Mouse (Mus musculus) hindbrain, postnatal 0 days (tissue): ENCODE results near the gene Fyttd1. TPM values are rescaled to one million over a fixed set of nuclear protein-coding genes. Genes with fewer than 3 reads are reported as not detected.
A peak's percentile ranks its signal among the peaks of the same experiment; 100 is the strongest.

ENCODE experiments used
- ATAC-seq: fragments of 200-750 bp; cut with Nextera tagmentation; 2 replicates; pipeline ENCODE4 v1.8.0; 2017; ENCODE audit warnings: mild to moderate bottlenecking, moderate TSS enrichment, moderate library complexity
- DNase-seq: peaks from one replicate; pipeline ENCODE4 v3.0.0-alpha.2; 2015; ENCODE audit warnings: low spot score
- H3K27ac ChIP-seq: fragments of 300-500 bp; sonication (generic); 2 replicates; pipeline ENCODE4 v1.5.1; 2014; ENCODE audit warnings: mild to moderate bottlenecking
- H3K27me3 ChIP-seq: fragments of 300-500 bp; sonication (generic); 2 replicates; pipeline ENCODE4 v1.6.1; 2014; ENCODE audit warnings: low read length, mixed read lengths; ENCODE audit not compliant: insufficient read depth
- H3K36me3 ChIP-seq: fragments of 300-500 bp; sonication (generic); 2 replicates; pipeline ENCODE4 v1.6.1; 2014; ENCODE audit warnings: low read length, mixed read lengths; ENCODE audit not compliant: insufficient read depth
- H3K4me1 ChIP-seq: fragments of 300-500 bp; sonication (generic); 2 replicates; pipeline ENCODE4 v1.6.1; 2014; ENCODE audit warnings: antibody characterized with exemption, low read length, mixed read lengths; ENCODE audit not compliant: insufficient read depth
- H3K4me2 ChIP-seq: fragments of 300-500 bp; sonication (generic); 2 replicates; pipeline ENCODE4 v1.6.1; 2014; ENCODE audit warnings: low read depth, mild to moderate bottlenecking, low read length, moderate library complexity, mixed read lengths
- H3K4me3 ChIP-seq: fragments of 300-500 bp; sonication (generic); 2 replicates; pipeline ENCODE4 v1.5.1; 2014; ENCODE audit warnings: low read length
- H3K9ac ChIP-seq: fragments of 300-500 bp; sonication (generic); replicated peaks from 2 replicates; pipeline ENCODE4 v1.6.1; 2014; ENCODE audit warnings: mild to moderate bottlenecking, low read length, moderate library complexity, mixed read lengths
- H3K9me3 ChIP-seq: fragments of 300-500 bp; sonication (generic); 2 replicates; pipeline ENCODE4 v1.6.1; 2016; ENCODE audit warnings: low read length, mixed read lengths
- CTCF ChIP-seq: IDR thresholded peaks from 2 replicates; pipeline ENCODE4 v1.5.1; 2016; ENCODE audit warnings: antibody characterized with exemption, control low read depth, low read depth
- WGBS: fragments of 180-500 bp; shearing (Covaris S2); extraction: QIAGEN DNeasy Blood & Tissue Kit; methylation state at CpG from one replicate; pipeline ENCODE4 v1.1.7; 2014; 5-methylcytosine and 5-hydroxymethylcytosine counted together
- polyA plus RNA-seq: library from polyadenylated mRNA; unstranded; fragments of >200 nt; fragmentation: Nextera tagmentation; extraction: Ambion mirVana; gene quantifications from 2 replicates; pipeline ENCODE4 v1.2.1, GENCODE M21; 2015
- total RNA-seq: library from RNA; depleted of rRNA; stranded (reverse); fragments of >200 nt; gene quantifications from 2 replicates; pipeline ENCODE4 v1.2.3, GENCODE M21; 2014; rRNA removed

Gene Fyttd1
- total RNA-seq (51.0 and 78.1 TPM in 2 replicates), polyA plus RNA-seq (120 and 127 TPM in 2 replicates)

DNA sequence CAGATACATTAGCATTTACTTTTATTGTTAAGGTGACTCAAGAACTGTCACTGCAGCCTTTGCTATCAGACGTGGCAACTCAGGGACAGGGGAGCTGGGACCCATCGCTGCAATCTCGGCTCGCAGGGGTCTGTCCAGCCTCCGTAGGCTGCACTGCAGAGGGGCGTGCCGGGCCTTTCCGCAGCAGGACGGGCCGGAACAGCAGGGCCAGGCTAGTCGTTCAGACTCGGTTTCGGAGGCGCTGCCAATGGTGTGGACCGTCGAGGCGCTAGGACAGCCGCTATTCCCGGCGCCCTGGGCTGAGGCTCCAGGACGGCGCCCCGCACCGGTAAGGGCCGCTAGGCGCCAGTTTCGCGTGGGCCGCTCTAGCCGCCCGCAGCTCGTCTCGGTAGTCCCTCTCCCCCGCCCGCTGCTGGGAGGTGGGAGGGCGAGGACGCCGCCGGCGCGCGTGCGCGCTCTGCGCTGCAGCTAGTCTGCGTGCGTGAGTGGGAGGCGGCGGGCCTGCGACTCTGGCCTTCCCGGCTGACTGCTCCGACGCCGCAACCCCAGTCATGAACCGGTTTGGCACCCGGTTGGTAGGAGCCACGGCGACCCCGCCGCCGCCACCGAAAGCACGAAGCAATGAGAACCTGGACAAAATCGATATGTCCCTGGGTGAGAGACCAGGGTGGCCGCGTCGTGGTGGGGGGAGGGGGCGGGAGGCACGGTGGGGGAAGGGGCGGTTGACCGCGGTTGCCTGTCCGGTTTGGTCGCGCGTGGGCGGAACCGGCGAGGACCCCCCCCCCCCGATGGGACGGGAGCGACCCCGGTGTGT lies at the start of gene Fyttd1, which contains the start of gene Rubcn:
TSS of gene Fyttd1 (plus strand) at position 158 of the 814 bp plus-strand sequence.
TSS of gene Rubcn (minus strand) at position 424 of the 814 bp plus-strand sequence.
- under 1% methylated on average over 70 of the region's 83 CpGs for WGBS
- H3K36me3 ChIP-seq: no peaks in the 10 kb centered on the region
- TF ChIP-seq CTCF: peak; percentile 58
- H3K27ac ChIP-seq: peak within 1 kb of the TSS; percentile 86
- H3K27me3 ChIP-seq: no peaks in the 10 kb centered on the region
- peak; percentile 98 for ATAC-seq
- peak within 1 kb of the TSS; percentile 60 for H3K4me2 ChIP-seq
- peak; percentile 97 for DNase-seq
- H3K9ac ChIP-seq: peak within 1 kb of the TSS; percentile 84
- peak within 1 kb of the TSS; percentile 80 for H3K4me3 ChIP-seq
- H3K9me3 ChIP-seq: no peaks in the 10 kb centered on the region
- peaks cover 11% of the 10 kb centered on the region for H3K4me1 ChIP-seq

DNA sequence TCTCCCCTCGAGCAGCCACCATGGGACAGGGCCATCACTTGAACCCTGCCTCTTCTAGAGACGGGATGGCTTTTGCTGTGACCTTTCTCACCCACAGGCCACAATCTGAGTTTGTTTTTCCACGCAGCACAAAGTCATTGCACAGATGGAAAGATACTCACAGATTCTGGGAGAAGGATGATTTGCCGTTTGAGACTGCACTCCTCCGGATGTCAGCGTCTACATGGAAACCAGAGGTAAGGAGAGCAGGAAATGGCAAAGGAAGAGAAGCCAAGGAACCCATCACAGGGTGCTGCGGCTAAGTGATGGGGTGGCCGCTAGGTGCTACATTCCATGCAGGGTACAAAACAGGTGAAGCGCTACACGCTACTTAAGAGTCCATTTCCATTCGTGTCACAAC lies 48.2 kb upstream of the Fyttd1 start:
- Histone ChIP-seq H3K27me3 (no peaks in the 10 kb centered on the region), H3K9me3 (no peaks in the 10 kb centered on the region), H3K27ac (no peak overlapping the region), H3K9ac (no peak overlapping the region), H3K4me1 (no peaks in the 10 kb centered on the region), H3K4me2 (no peak overlapping the region), H3K36me3 (peaks cover 52% of the 10 kb centered on the region), H3K4me3 (no peak overlapping the region)
- TF ChIP-seq CTCF: no peak
- no peak for DNase-seq
- no peak for ATAC-seq
- 93% methylated on average over 11 of the region's 11 CpGs for WGBS

DNA sequence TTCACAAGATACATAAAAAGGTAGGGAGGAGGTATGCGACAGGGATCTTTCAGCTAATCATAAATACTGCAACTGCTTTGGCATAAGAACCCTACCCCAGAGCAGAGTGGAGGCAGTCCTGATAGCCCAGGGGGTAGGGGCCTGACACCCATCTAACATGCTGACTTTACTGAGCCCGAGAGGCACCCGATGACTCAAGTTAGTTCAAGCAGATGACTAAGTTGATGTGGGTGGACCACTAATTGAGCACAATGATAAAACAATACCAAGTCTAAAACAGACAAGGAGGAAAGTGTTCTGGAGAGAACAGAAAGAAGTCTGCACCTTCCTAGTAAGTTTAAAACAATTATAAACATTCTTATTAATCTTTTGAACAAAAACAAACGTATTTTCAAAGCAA lies 45.8 kb upstream of the Fyttd1 start:
- Histone ChIP-seq H3K4me1 (no peaks in the 10 kb centered on the region), H3K4me3 (no peak overlapping the region), H3K27me3 (no peaks in the 10 kb centered on the region), H3K4me2 (no peak overlapping the region), H3K36me3 (peaks cover 48% of the 10 kb centered on the region), H3K27ac (no peak overlapping the region), H3K9ac (no peak overlapping the region), H3K9me3 (no peaks in the 10 kb centered on the region)
- WGBS: 90% methylated on average over 4 of the region's 4 CpGs
- TF ChIP-seq CTCF: no peak
- DNase-seq: no peak
- no peak for ATAC-seq

DNA sequence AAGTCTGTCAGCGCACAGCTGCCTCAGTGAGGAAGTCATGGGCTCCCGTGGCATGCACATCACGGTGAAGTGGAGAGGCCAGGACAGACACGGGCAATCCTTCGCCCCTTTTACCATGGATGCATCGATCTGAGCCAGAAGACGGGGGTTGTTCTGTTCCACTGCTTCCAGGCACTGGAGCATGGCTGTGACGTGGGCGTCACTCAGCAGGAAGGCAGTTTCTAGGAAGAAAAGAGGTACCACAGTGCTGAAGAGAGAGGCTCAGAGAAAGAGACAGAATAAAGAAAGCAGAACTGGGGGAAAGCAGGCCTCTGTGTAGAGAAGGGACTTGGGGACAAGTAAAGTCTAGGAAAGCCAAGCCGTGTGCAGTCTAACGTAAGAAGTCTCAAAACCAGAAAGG lies 30.2 kb upstream of the Fyttd1 start:
- H3K36me3 ChIP-seq: peaks cover 59% of the 10 kb centered on the region
- no peak for DNase-seq
- H3K4me2 ChIP-seq: no peak overlapping the region
- no peak overlapping the region for H3K4me3 ChIP-seq
- H3K9me3 ChIP-seq: no peaks in the 10 kb centered on the region
- no peak overlapping the region for H3K27ac ChIP-seq
- 79% methylated on average over 11 of the region's 11 CpGs for WGBS
- no peak for TF ChIP-seq CTCF
- H3K9ac ChIP-seq: no peak overlapping the region
- ATAC-seq: no peak
- no peaks in the 10 kb centered on the region for H3K4me1 ChIP-seq
- H3K27me3 ChIP-seq: no peaks in the 10 kb centered on the region

DNA sequence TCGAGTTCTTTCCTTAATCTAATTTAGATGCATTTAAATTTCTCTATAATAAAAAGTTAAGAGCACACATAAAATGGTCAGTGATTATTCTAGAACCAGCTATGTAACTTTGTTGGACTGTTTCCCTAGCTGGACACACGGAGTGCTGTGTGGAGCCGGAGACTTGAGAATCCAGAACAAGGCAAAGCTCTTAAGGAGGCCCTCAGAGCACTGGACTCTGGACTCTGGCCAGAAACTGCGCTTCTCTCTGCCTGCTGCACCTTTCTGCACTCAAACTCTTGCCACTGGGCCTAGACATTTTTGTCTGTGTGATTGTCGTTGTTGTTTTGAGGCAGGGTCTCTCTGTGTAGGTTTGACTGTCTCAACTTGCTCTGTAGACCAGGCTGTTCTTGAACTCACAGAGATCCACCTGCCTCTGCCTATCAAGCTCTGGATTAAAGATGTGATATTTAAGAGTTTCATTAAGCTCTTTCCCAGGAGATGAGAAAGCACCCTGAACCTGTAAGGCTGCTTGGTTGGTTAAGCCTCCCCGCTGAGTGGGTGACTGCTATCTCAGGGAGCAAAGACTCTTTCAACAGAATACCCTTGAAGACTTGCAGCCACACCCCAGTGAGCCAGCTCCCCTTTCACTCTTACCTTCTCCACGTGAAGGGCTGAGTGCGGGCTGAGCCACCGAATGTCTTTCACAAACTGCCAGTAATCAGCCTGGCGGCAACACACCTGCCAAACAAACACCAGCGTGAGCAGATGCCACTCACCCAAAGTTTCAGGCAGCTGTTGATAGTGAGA lies 28.1 kb upstream of the Fyttd1 start:
- Histone ChIP-seq H3K9me3 (no peaks in the 10 kb centered on the region), H3K27ac (no peak overlapping the region), H3K4me2 (no peak overlapping the region), H3K4me3 (no peak overlapping the region), H3K4me1 (no peaks in the 10 kb centered on the region), H3K9ac (no peak overlapping the region), H3K36me3 (peaks cover 45% of the 10 kb centered on the region), H3K27me3 (no peaks in the 10 kb centered on the region)
- ATAC-seq (no peak), DNase-seq (no peak)
- 90% methylated on average over 11 of the region's 11 CpGs for WGBS
- no peak for TF ChIP-seq CTCF

DNA sequence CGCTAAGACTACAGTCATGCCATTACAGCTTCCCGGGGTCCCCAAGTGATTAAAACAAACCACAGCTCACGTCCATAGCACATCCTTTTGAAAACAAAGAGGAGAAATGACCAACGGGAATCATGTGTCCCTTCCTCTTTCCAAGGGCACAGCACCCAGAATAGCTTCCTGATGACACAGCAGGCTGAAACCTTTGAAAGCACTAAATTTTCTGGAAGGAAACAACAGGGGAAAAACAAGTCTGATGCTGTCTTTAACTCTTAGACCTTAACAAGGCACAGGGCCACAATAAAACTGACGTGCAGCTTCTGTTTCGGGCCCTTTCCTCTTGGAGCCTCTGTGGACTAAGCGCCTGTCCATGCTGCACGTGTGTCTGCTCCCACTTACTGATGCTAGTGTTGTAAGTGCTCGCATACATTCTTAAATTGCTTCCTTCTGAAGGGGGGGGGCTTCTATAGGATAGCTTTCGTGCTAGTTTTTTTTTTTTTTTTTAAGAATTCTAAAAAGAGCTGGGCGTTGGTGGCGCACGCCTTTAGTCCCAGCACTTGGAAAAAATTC lies 23.7 kb upstream of the Fyttd1 start:
- Histone ChIP-seq H3K4me3 (no peak overlapping the region), H3K36me3 (peaks cover 11% of the 10 kb centered on the region; the same call in 1 of the 2 replicates), H3K27ac (no peak overlapping the region), H3K27me3 (no peaks in the 10 kb centered on the region), H3K9ac (no peak overlapping the region), H3K4me1 (no peaks in the 10 kb centered on the region), H3K4me2 (no peak overlapping the region), H3K9me3 (no peaks in the 10 kb centered on the region)
- 77% methylated on average over 13 of the region's 13 CpGs for WGBS
- no peak for TF ChIP-seq CTCF
- no peak for DNase-seq
- ATAC-seq: no peak
